Mouse (Mus musculus) 3134 (cell line): ENCODE measurements at regions not wholly inside any gene's neighbourhood (a gene's known extent, or its start where the extent isn't known, plus 50 kb on each side); places are given as distances from the start of the nearest gene placed in this dataset.

ENCODE experiments used
- DNase-seq: peaks from one replicate; pipeline ENCODE4 v3.0.0-alpha.2; 2011; ENCODE audit warnings: low spot score; ENCODE audit not compliant: insufficient read length; ENCODE audit errors: extremely low read depth

- DNase-seq: no peak
Measured at GRCm38 (mm10) chr13:51016209-51016608, 84.5 kb upstream of the Spin1 start.

- no peak for DNase-seq
Measured at GRCm38 (mm10) chr13:51016956-51017703, 83.5 kb upstream of the Spin1 start.

- DNase-seq: no peak
Measured at GRCm38 (mm10) chr13:51017727-51018321, 82.9 kb upstream of the Spin1 start.

- no peak for DNase-seq
Measured at GRCm38 (mm10) chr13:51018366-51018765, 82.3 kb upstream of the Spin1 start.

- DNase-seq: no peak
Measured at GRCm38 (mm10) chr13:51022401-51023250, 78.1 kb upstream of the Spin1 start.

- DNase-seq: no peak
Measured at GRCm38 (mm10) chr13:51023271-51023670, 77.4 kb upstream of the Spin1 start.

GRCm38 (mm10) chr13:51026311-51026918, 74.3 kb upstream of the Spin1 start:
- no peak for DNase-seq

GRCm38 (mm10) chr13:51037850-51038450, 62.7 kb upstream of the Spin1 start:
- no peak for DNase-seq

GRCm38 (mm10) chr13:51038955-51039354, 61.7 kb upstream of the Spin1 start:
- peak; percentile 46 for DNase-seq

GRCm38 (mm10) chr13:51041121-51041520, 59.6 kb upstream of the Spin1 start:
- DNase-seq: no peak

- no peak for DNase-seq
Measured at GRCm38 (mm10) chr13:51042881-51043402, 57.7 kb upstream of the Spin1 start.
